Mouse (Mus musculus) forebrain, embryonic 11.5 days (tissue): Measurements from ENCODE around the gene Rgs7. TPM values are rescaled to one million over a fixed set of nuclear protein-coding genes. Genes with fewer than 3 reads are reported as not detected.

Experiments
- ATAC-seq: fragments of 200-750 bp; cut with Nextera tagmentation; replicated peaks from 2 replicates; pipeline ENCODE4 v1.8.0; 2017; ENCODE audit warnings: moderate TSS enrichment; ENCODE audit not compliant: low FRiP score
- DNase-seq: peaks from one replicate; pipeline ENCODE4 v3.0.0-alpha.2; 2017; ENCODE audit warnings: low spot score
- H3K27ac ChIP-seq: fragments of 300-500 bp; sonication (generic); 2 replicates; pipeline ENCODE4 v1.5.1; 2014; ENCODE audit warnings: low read depth, low read length
- H3K27me3 ChIP-seq: fragments of 300-500 bp; sonication (generic); 2 replicates; pipeline ENCODE4 v1.6.1; 2014; ENCODE audit warnings: mild to moderate bottlenecking, low read length, mixed read lengths; ENCODE audit not compliant: control insufficient read depth, insufficient read depth
- H3K36me3 ChIP-seq: fragments of 300-500 bp; sonication (generic); 2 replicates; pipeline ENCODE4 v1.6.1; 2014; ENCODE audit warnings: mild to moderate bottlenecking, low read length, moderate library complexity, mixed read lengths; ENCODE audit not compliant: control insufficient read depth, insufficient read depth
- H3K4me1 ChIP-seq: fragments of 300-500 bp; sonication (generic); replicated peaks from 2 replicates; pipeline ENCODE4 v1.6.1; 2014; ENCODE audit warnings: low read length, mixed read lengths; ENCODE audit not compliant: control insufficient read depth, insufficient read depth
- H3K4me2 ChIP-seq: fragments of 300-500 bp; sonication (generic); 2 replicates; pipeline ENCODE4 v1.6.1; 2014; ENCODE audit warnings: low read depth, mild to moderate bottlenecking, low read length, moderate library complexity, mixed read lengths; ENCODE audit not compliant: severe bottlenecking
- H3K4me3 ChIP-seq: fragments of 300-500 bp; sonication (generic); 2 replicates; pipeline ENCODE4 v1.5.1; 2014; ENCODE audit warnings: low read depth, low read length
- H3K9ac ChIP-seq: fragments of 300-500 bp; sonication (generic); 2 replicates; pipeline ENCODE4 v1.6.1; 2014; ENCODE audit warnings: low read length
- H3K9me3 ChIP-seq: fragments of 300-500 bp; sonication (generic); 2 replicates; pipeline ENCODE4 v1.6.1; 2016; ENCODE audit warnings: low read length, mixed read lengths; ENCODE audit not compliant: control insufficient read depth
- WGBS: fragments of 180-500 bp; shearing (Covaris S2); extraction: QIAGEN DNeasy Blood & Tissue Kit; methylation state at CpG from one replicate; pipeline ENCODE4 v1.1.7; 2014; 5-methylcytosine and 5-hydroxymethylcytosine counted together
- polyA plus RNA-seq: library from polyadenylated mRNA; unstranded; fragments of >200 nt; fragmentation: Nextera tagmentation; extraction: Ambion mirVana; gene quantifications from 2 replicates; pipeline ENCODE4 v1.2.1, GENCODE M21; 2014

The Rgs7 gene
- polyA plus RNA-seq, 1 experiment from 2014 or later: 5.7 TPM

- no peak overlapping the region for H3K4me2 ChIP-seq
- no peak overlapping the region for H3K9ac ChIP-seq
- H3K4me1 ChIP-seq: no peaks in the 10 kb centered on the region
- H3K27me3 ChIP-seq: no peaks in the 10 kb centered on the region
- H3K4me3 ChIP-seq: no peak overlapping the region
- H3K36me3 ChIP-seq: no peaks in the 10 kb centered on the region
- ATAC-seq (no peak), DNase-seq (no peak)
- H3K27ac ChIP-seq: no peak overlapping the region
- H3K9me3 ChIP-seq: no peaks in the 10 kb centered on the region
- 82% methylated on average over 3 of the region's 3 CpGs for WGBS
Measured at GRCm38 (mm10) chr1:175255224-175255623, 237.1 kb downstream of the Rgs7 start.

GRCm38 (mm10) chr1:175254724-175255123 lies 237.6 kb downstream of the Rgs7 start:
- ATAC-seq (no peak), DNase-seq (no peak)
- H3K9me3 ChIP-seq: no peaks in the 10 kb centered on the region
- H3K4me2 ChIP-seq: no peak overlapping the region
- no peak overlapping the region for H3K9ac ChIP-seq
- H3K27me3 ChIP-seq: no peaks in the 10 kb centered on the region
- H3K4me3 ChIP-seq: no peak overlapping the region
- WGBS: 69% methylated on average over 3 of the region's 3 CpGs
- no peaks in the 10 kb centered on the region for H3K4me1 ChIP-seq
- H3K27ac ChIP-seq: no peak overlapping the region
- H3K36me3 ChIP-seq: no peaks in the 10 kb centered on the region

DNA sequence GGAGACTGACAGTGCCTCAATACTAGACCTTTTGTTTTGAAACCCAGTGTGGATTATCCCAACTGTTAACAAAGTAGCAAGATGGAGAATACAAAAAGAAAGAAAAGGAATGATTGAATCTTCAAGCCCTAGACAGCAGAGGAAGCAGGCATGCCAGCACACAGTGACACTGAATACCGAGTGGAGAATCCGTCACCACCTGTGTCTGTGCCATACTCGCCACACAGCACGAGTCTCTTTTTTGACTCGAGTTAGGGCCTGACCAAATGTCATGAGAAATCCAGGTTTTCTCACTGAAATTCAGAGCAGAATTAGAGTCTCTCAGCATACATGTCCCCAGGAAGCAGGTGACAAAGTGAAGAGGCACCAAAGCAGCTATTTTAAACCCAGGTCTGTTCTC lies 250.2 kb downstream of the Rgs7 start:
- Histone ChIP-seq H3K36me3 (no peaks in the 10 kb centered on the region), H3K9me3 (no peaks in the 10 kb centered on the region), H3K4me2 (no peak overlapping the region), H3K9ac (no peak overlapping the region), H3K27me3 (no peaks in the 10 kb centered on the region), H3K4me3 (no peak overlapping the region), H3K4me1 (no peaks in the 10 kb centered on the region), H3K27ac (no peak overlapping the region)
- DNase-seq (no peak), ATAC-seq (no peak)
- WGBS: 90% methylated on average over 5 of the region's 5 CpGs

DNA sequence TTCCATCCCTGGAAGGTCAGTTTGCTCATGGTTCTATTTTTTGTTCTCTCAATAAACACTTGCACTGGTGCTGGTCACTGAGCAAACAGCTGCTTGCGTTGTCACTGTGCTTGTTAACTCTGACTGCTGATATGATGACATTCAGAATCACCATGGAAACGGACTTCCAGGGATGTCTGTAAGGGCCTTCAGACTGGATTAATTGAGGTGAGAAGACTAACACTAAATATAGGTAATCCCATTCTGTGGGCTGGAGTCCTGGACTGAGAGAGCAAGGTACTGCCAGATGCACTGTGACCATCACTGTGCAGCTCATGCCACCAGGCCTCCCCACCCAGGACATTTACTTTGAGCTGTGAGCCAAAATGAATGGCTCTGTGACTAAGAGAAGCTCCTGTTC lies 252.2 kb downstream of the Rgs7 start:
- Histone ChIP-seq H3K36me3 (no peaks in the 10 kb centered on the region), H3K9ac (no peak overlapping the region), H3K9me3 (no peaks in the 10 kb centered on the region), H3K27me3 (no peaks in the 10 kb centered on the region), H3K4me2 (no peak overlapping the region), H3K4me3 (no peak overlapping the region), H3K4me1 (no peaks in the 10 kb centered on the region), H3K27ac (no peak overlapping the region)
- ATAC-seq (peak; percentile 63; the same call in 1 of the 2 replicates), DNase-seq (no peak)
- 77% methylated on average over 2 of the region's 2 CpGs for WGBS

- Histone ChIP-seq H3K9ac (no peak overlapping the region), H3K4me3 (no peak overlapping the region), H3K27me3 (peaks cover 2% of the 10 kb centered on the region; the same call in 1 of the 2 replicates), H3K4me2 (no peak overlapping the region), H3K9me3 (no peaks in the 10 kb centered on the region), H3K4me1 (no peaks in the 10 kb centered on the region), H3K36me3 (no peaks in the 10 kb centered on the region), H3K27ac (no peak overlapping the region)
- ATAC-seq: peak; percentile 70
- 49% methylated on average over 3 of the region's 3 CpGs for WGBS
- DNase-seq: no peak
Measured at GRCm38 (mm10) chr1:175221593-175222500, 270.5 kb downstream of the Rgs7 start.

GRCm38 (mm10) chr1:175219563-175219962 lies 272.7 kb downstream of the Rgs7 start:
- no peaks in the 10 kb centered on the region for H3K4me1 ChIP-seq
- no peak overlapping the region for H3K27ac ChIP-seq
- H3K4me2 ChIP-seq: no peak overlapping the region
- no peaks in the 10 kb centered on the region for H3K9me3 ChIP-seq
- DNase-seq (no peak), ATAC-seq (no peak)
- H3K36me3 ChIP-seq: no peaks in the 10 kb centered on the region
- H3K9ac ChIP-seq: no peak overlapping the region
- no peak overlapping the region for H3K4me3 ChIP-seq
- peaks cover 2% of the 10 kb centered on the region; the same call in 1 of the 2 replicates for H3K27me3 ChIP-seq
- WGBS: 92% methylated on average over 2 of the region's 2 CpGs

DNA sequence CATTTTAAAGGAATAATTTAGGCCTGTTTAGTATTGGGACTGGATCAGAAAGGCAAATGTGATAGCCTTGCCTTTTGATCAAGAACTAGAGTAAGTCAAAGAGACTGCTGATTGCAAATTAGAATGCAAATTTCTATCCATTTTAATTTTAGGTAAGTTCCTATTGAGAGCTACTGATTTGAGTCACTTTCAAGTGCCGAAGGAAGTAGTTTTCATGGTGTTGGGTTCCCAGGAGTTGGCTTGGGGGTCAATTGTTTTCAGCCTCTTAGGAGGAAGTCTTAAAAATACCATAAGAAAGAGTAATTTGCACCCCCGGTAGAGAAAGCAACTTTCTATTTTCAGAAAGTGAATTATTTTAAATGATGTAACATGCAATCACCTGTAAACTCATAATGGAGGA lies 285.3 kb downstream of the Rgs7 start:
- no peak overlapping the region for H3K27ac ChIP-seq
- no peaks in the 10 kb centered on the region for H3K27me3 ChIP-seq
- ATAC-seq: no peak
- H3K4me2 ChIP-seq: no peak overlapping the region
- no peaks in the 10 kb centered on the region for H3K36me3 ChIP-seq
- 85% methylated on average over 2 of the region's 2 CpGs for WGBS
- DNase-seq: no peak
- no peak overlapping the region for H3K9ac ChIP-seq
- no peaks in the 10 kb centered on the region for H3K4me1 ChIP-seq
- H3K9me3 ChIP-seq: no peaks in the 10 kb centered on the region
- no peak overlapping the region for H3K4me3 ChIP-seq

GRCm38 (mm10) chr1:175205633-175206032 lies 286.7 kb downstream of the Rgs7 start:
- Histone ChIP-seq H3K9ac (no peak overlapping the region), H3K36me3 (no peaks in the 10 kb centered on the region), H3K4me2 (no peak overlapping the region), H3K27ac (no peak overlapping the region), H3K9me3 (no peaks in the 10 kb centered on the region), H3K4me1 (no peaks in the 10 kb centered on the region), H3K4me3 (no peak overlapping the region), H3K27me3 (no peaks in the 10 kb centered on the region)
- WGBS: 75% methylated on average over 1 of the region's 1 CpGs
- ATAC-seq: no peak
- no peak for DNase-seq

- H3K36me3 ChIP-seq: no peaks in the 10 kb centered on the region
- no peaks in the 10 kb centered on the region for H3K9me3 ChIP-seq
- no peaks in the 10 kb centered on the region for H3K4me1 ChIP-seq
- DNase-seq: no peak
- no peak overlapping the region for H3K4me2 ChIP-seq
- H3K27ac ChIP-seq: no peak overlapping the region
- H3K9ac ChIP-seq: no peak overlapping the region
- 71% methylated on average over 1 of the region's 1 CpGs for WGBS
- H3K4me3 ChIP-seq: no peak overlapping the region
- H3K27me3 ChIP-seq: no peaks in the 10 kb centered on the region
- no peak for ATAC-seq
Measured at GRCm38 (mm10) chr1:175203544-175203943, 288.8 kb downstream of the Rgs7 start.
